Mouse (Mus musculus) E14TG2a.4 (cell line): Measurements from ENCODE around the gene Tmem100.

Experiments
- CTCF ChIP-seq: conservative IDR thresholded peaks from 2 replicates; pipeline ENCODE4 v1.5.1; 2014; ENCODE audit warnings: low read length
- NANOG ChIP-seq: IDR thresholded peaks from 2 replicates; pipeline ENCODE4 v1.6.1; 2014; ENCODE audit warnings: borderline replicate concordance, low read length, mixed read lengths
- POU5F1 ChIP-seq: IDR thresholded peaks from 2 replicates; pipeline ENCODE4 v1.6.1; 2014; ENCODE audit warnings: low read length, borderline replicate concordance

GRCm38 (mm10) chr11:90027216-90027615 is 2.9 kb upstream of the Tmem100 start:
- TF ChIP-seq CTCF (no peak), POU5F1 (no peak), NANOG (no peak)
